Mouse (Mus musculus): ENCODE measurements around the gene Nup133.
"Not testable (repeated sequence)": the region's sequence is repeated elsewhere in the genome, so short reads cannot be mapped to it uniquely, and the experiment has no call there.

Gene Nup133

DNA sequence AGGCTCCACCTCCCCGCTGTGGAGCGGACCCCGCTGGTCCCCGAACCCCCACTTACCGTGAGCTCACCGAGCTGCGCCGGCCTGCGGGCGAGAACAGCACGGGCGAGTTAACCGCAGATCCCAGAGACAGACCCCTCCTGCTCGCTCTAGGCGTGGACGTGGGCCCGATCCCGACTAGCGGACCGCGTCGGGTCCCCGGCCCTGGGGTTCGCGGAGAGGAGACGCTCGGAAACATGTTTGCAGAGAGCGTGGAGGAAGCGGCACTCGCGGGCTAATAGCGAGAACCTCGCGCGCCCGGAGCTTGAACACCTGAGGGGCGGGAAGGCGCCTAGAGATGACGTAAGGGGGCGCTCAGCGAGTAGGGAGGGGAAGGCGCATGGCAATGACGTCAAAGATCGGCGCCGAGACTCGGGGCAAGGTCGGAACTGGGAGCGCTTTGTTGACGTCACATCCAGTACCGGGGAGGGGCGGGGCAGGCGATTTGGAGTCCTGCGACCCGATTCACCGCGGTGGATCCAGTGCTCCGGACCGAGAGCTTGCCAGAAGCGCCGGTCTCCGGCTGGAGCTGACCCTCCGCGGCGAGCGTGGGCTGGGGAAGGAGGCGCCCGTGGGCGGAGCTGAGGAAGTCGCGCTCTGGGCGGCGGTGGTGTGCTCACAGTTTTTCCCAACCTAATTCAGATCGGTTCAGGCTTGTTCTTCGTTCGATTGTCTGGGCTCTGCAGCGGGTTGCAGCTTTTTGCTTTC lies at the start of gene Nup133:
Gene Nup133, minus strand, starts transcription at position 324 of the 744 bp plus-strand sequence.
- DNase-seq (ENCODE audit: low spot score in 2 of 2), result peak; percentile 99 to 100

DNA sequence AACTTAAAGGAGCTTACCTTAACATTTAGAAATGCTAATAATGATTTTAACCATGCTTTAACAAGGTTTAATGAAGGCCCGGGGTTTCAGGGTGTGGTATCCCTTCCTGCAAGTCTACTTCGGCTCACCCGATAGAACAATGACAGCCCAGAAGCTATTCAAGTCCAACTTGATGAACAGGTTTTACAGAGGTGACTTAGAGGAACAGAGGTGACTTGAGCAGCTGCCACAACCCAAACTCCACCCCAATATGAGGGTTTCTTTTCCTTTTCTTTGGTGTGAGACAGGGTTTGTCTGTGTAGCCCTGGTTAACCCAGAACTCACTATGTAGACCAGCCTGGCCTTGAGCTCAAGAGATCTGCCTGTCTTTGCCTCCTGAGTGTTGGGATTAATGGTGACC lies 44.9 kb upstream of the Nup133 start:
- DNase-seq (ENCODE audit: low spot score in 2 of 2), result no peak

DNA sequence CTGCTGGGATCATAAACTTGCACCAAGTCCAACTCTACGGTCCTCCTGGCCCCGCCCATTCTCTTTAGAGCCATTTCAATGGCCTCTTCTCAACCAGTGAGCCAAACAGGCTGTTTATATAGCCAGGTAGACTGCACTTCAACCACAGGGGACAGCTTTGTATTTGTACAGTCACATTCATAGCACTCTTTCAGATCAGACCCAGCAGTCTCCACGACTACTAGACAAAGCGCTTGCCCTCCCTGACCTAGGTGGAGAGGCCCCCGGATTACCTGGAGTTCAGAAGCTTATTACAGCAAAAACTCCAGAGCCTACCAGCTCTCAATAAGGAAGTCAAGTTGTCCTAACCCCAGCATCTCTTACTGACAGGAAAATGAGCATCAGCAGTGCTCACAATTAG lies 44.5 kb upstream of the Nup133 start:
- DNase-seq (ENCODE audit: low spot score in 2 of 2), result no peak

DNA sequence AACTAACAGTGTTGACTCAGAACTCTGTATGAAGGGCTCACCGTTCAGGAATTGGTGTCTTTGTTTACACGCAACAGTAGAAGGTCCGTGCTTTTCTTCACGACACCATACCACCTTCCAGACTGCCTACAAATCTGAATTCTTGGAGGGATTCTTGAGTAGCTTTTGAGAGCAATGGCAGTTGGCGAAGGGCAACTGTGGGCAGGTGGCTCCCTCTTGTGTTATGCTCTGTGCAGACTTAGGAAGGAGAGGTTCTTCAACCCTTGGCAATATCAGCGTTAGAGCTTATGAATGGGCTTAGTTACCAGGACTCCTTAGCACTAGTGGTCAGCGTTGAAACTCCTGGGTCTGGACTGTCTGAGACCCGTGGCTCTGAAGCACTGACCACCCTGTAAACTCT lies 43.5 kb upstream of the Nup133 start:
- no peak for DNase-seq (ENCODE audit: low spot score in 2 of 2)

DNA sequence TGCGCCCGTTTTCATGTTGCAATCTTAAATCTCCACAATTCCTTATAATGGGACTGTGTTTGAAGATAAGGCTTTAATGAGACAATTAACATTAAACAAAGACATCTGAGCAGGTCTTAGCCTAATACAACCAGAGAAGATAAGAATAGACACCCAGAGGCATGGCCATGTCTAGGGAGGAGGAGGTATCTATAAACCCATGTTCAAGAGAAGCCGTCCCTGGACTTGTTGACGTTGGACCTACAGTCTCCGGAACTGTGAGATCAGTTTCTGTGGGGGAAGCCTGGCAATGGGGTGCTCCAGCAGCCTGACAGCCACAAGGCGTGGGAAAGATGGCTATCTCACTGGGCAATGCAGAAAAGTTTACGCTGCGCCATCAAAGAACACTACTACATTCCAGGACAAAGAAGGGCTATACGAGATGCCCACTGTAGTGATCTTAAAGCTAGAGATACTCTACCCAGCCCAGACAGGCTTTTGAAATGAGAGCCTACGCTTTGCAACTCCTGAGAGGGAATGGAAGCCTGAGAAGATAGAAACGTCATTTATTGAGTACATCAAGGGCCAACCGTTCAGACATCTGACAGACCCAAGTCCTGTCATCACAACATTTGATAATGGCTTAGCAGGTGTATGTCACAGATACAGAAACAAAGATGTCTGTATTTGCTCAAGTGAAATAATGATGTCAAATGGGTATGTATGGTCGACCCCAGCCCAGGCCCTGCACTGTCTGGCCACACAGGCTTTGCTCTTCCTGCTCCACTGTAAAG lies 41.4 kb upstream of the Nup133 start:
- DNase-seq (ENCODE audit: low spot score in 2 of 2), result no peak

DNA sequence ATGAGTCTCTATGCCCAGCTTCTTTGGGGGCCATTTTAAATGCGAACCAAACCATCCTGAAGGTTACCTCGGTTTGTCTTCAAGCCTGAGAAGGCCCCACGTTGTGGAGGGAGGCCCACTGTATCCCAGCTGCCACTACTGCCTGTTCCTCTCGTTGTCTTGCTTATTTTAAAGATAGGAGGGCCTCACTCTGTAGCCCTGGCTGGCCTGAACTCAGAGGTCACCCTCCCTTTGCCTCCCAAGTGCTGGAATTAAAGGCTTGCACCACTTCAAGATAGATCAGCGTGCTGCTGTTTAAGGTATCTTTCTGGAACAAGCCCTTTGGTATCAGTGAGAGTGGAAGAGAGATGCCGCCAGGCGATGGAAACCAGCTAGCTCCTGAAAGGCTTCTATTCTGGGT lies 40.1 kb upstream of the Nup133 start:
- DNase-seq (ENCODE audit: low spot score in 2 of 2), result no peak

DNA sequence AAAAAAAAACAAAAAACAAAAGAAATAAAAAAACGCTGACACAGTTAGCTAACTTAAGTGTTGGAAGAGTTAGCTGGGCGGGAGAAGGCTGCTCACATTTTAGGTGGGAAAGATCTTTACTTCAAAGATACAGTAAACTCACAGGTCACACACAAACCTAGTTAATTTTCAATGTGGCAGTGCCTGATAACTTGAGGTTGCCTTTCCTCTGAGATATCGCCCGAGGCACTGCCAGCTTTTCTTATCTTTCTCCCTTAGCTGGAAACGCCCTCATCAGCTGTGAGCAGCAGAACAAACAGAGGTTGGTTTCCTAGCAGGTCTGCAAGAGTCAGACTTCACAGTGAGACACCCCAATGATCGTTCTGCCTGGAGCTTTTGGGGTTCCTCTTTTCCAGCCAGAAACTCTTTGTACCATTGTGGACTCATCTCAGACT lies 39.6 kb upstream of the Nup133 start:
- DNase-seq (ENCODE audit: low spot score in 2 of 2), result no peak

DNA sequence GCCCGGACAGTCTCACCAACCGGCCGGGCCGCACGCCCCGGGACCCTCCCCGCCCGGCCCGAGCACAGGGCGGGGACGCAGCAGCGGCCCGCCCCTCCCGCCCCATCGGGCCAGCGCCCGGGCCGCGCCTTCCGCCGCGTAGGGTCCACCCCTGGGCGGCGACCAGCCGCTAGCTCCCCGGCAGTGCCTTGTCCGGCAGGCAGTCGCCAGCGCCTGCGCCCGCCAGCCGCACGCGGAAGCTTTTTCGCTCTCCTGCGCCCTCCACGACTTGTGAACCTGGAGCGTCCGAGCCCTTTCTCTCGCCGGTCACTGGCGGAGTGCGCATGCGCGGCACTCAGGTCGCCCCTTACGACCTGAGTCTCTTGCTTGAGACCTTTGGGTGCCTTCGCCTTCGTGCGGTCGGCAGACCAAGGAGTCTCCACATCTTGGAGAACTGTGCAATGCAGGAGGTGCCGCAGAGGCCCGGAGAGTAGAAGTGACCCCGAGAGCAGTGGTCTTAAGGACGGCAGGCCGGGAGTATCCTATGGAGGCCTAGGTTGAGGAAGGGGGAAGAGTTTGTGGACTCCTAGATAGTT lies 33.8 kb upstream of the Nup133 start, which contains the start of gene Abcb10:
Gene Abcb10, minus strand, starts transcription at position 297 of the 575 bp plus-strand sequence.
- DNase-seq (ENCODE audit: low spot score in 2 of 2), result peak; percentile 68 to 78

DNA sequence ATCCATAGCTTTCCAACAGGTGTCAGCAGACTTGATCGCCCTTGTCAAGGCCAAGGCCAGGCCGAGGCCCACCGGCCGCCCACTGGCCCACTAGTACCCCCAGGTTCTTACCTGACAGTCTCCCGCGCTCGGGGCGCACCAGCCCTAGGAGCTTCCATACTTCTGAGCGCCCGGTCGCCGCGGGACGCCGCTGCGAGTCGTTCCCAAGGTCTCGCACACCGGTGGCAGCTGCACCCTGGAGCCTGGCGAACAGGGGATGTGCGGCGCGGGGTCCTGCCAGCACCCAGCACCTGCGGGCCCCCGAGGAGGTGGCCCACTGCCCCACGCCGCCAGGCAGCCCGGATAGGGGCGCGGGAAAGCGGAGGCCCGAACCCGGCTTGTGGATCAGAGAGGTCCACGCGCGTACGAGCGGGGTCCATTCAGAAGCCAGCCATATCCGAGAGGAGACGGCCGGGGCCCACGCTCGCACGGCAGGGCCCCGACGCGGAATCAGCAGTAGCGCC lies 33.3 kb upstream of the Nup133 start:
- DNase-seq (ENCODE audit: low spot score in 2 of 2), result peak in 1 of 2 experiments; percentile 35

DNA sequence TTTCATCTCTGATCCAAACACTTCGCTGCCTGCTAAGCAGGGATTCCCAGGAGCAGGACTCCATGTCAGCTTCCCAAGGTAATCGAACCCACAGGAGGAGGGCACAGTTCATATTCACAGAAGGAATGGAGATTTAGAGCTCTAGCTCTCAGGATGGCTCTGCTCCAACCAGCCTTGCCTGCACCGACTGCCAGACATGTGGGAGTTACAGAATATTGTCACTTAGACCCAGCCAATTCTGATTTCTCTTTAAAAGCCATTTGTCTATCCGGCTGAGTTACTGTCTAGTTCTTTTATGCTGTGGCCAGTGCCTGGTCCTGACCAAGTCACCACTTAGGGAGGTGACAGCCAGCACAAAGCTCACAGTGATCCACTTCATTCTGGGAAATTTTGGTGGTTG lies 32.6 kb upstream of the Nup133 start:
- DNase-seq (ENCODE audit: low spot score in 2 of 2), result peak; percentile 50 to 61

DNA sequence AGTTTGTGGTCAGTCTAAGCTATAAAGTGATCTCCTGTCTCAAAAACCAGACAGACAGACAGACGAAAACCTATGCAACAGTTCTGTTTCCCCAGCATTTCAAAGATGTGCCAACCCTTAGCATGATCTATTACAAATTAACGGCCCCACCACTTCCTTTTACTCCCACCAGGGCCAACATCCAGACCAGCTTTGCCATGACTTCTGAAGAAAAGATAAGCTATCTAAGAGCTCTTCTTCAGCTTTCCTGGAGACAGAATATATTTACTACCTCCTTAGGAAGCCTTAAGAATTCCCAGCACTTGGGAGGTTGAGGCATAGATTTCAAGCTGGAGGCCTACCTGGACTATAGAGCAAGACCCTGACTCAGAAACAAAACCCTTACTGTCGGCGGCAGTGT lies 31.2 kb upstream of the Nup133 start:
- DNase-seq (ENCODE audit: low spot score in 2 of 2), result no peak

DNA sequence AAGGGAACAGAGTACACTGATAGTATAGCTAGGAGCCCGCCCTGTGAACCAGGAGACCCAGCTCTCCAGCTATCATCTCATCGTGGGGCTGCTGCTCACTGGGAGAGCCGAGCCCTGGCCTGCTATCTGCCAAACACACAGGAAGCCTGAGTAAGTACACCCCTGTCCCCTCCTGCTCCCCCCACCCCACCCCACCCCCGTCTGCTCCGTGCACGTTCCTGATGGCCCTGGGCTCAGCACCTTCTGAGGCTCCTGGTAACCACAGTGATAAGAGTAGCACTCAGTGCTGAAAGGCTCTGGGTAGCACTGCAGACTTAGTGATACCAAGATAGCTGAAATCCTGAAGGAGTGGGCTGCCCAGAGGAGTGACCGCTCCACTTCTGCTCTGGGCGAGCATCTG lies 29.9 kb upstream of the Nup133 start:
- no peak for DNase-seq (ENCODE audit: low spot score in 2 of 2)

DNA sequence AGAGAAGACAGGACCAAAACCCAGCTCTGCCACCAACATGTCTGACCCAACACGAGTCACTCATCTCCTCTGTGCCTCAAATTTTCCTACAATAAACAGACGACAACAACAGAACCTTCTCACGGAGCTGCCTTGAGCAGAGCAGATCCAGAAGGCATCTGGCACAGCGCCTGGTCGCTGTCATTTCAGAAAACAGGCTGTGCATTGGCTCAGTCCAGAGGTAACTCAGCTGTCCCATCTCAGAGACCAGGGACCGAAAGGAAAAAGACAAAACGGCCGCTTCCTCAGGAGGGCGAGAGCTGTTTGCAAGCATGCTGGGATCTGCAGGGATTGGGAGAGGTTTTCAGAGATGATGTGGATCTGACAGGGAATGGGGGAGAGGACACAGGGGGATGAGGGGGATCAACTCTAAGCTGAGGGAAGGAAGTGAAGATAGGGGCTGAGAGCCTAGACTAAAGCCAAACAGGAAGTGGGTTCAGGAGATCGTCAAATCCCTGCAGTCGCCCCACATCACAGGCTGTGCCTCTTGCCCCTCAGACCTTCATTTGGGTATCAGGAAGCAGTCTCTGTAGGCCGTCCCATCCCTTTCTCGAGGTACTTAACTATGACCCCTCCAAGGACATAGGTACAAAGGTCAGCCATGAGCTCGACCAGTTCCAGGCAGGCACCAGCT lies 29.2 kb upstream of the Nup133 start:
- no peak for DNase-seq (ENCODE audit: low spot score in 2 of 2)

DNA sequence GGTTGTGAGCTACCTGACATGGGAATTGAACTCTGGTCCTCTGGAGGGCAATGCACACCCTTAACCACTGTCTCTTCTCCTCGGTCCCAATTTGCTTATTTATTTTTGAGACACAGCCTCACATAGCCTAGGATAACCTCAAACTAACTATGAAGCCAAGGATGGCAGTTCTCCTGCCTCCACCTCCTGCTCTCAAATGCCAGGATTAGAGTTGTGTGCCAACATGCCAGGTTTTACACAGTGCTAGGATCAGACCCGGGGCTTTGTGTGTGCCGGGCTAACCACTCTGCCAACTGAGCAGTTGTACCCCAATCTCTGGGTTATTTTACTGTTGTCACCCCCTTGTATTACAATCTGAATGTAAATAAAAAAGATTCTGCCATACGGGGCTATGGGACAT lies 28.4 kb upstream of the Nup133 start:
- no peak for DNase-seq (ENCODE audit: low spot score in 2 of 2)

DNA sequence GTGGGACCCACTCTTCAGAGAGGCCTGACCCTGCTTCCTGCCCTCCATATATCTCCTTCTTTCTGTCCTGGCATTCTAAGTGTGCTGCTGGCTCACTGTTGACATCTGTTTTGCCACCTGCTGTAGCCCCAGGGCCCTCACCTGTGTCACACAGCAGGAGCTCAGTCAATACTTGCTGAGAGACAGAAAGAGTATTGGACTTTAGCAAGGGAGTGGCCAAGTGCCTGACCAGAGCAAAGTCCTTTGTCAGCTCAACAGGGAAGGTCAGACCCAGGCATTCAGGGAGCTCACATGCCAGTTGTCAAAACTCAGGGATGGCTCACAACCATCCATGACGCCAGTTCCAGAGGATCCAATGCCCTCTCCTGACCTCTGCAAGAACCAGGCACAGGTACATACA lies 24.4 kb upstream of the Nup133 start:
- DNase-seq (ENCODE audit: low spot score in 2 of 2), result no peak

DNA sequence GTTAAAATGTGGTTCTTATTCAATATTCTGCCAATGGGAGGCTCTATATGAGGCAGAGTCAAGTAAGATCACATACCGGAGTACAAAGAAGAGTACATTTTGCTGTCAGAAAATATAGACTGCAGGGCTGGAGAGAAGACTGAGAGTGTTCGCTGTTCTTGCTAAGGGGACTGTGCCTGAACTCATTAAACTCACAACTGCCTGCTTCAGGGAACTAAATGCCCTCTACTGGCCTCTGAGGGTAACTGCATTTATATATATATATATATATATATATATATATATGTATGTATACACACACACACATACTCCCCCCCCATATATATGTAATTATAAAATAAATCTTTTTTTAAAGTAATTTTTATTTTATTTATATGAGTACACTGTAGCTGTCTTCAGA lies 17.8 kb upstream of the Nup133 start:
- DNase-seq (ENCODE audit: low spot score in 2 of 2), result no peak

DNA sequence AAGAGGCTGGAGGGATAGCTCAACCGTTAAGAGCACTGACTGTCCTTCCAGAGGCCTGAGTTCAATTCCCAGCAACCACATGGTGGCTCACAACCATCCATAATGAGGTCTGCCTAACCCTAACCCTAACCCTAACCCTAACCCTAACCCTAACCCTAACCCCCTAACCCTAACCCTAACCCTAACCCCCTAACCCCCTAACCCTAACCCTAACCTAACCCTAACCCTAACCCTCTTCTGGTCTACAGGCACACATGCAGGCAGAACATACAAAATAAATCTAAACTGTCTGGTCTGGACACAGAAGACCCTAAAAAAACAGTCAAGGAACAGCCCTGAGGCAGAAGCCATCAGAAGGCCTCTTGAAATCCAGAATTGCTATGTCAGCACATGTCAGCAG lies 12.3 kb upstream of the Nup133 start:
- DNase-seq (ENCODE audit: low spot score in 2 of 2), result no peak

DNA sequence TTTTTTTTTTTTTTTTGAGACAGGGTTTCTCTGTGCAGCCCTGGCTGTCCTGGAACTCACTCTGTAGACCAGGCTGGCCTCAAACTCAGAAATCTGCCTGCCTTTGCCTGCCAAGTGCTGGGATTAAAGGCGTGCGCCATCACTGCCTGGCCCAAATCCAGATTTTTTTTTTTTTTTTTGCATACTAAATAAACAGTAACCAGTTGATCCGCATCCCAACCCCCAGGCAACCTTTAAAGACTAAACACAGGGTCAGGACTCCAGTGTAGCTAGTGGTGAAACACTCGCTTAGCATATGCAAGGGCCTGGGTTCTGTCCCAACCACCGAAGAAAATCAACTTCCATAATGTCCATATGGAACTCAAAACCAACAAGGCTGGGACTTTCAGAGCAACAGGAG lies 11.5 kb upstream of the Nup133 start:
- DNase-seq (ENCODE audit: low spot score in 2 of 2), result not testable (repeated sequence)

DNA sequence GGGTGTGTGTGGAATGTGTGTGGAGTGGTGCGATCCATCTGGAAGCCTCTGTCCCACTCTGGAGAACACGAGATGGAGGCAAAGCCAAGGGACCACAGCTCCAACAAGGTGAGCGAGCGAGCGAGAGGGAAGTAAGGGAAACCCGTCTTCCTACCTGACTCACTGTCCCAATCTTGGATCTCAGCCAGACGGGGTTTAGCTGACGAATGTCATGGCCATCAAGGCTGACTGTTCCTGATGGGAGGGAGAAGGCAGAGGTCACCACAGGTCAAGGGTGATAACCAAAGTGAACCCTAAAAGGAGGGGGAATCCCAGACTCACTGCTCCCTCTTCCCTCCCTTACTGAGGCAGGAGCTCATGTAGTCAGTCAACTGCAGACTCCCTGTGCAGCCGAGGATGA lies 11.0 kb upstream of the Nup133 start:
- DNase-seq (ENCODE audit: low spot score in 2 of 2), result no peak

DNA sequence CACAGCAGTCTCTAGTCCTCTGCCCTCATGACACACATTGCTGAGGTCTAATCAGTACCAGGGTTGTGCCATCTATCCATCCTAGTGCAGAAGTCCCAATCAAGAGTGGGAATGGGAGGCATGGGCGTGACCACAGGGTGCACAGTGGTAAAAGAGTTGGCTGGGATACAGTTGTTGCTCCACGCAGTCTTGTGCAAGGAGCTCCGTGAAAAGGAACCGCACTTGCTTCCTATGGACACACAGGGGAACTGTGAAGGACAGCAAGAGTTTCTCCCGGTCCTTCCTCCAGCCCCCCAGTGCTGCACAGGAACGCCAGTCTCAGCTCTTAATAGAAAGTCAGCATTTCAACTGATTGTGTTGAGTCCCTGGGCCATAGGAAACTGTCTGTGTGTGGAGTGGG lies 10.4 kb upstream of the Nup133 start:
- no peak for DNase-seq (ENCODE audit: low spot score in 2 of 2)

DNA sequence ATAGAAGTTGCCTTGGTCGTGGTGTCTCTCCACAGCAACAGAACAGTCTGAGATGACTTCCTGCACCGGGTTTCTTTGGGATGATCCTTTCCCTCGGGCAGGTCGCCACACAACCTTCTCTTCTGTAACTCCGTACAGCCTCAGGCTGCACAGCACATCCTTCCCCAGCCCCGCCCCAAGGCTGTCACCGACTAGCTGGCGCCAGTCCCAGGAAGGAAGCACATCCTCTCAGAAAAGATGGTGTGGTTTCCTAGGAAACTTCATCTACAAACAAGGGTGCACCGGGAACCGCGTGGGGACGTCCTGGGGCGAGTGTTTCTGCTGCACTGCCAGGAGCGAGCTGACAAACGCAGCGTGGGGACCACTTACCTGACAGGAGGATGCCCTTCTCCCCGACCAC lies 9.1 kb upstream of the Nup133 start:
- peak; percentile 31 to 57 for DNase-seq (ENCODE audit: low spot score in 2 of 2)

DNA sequence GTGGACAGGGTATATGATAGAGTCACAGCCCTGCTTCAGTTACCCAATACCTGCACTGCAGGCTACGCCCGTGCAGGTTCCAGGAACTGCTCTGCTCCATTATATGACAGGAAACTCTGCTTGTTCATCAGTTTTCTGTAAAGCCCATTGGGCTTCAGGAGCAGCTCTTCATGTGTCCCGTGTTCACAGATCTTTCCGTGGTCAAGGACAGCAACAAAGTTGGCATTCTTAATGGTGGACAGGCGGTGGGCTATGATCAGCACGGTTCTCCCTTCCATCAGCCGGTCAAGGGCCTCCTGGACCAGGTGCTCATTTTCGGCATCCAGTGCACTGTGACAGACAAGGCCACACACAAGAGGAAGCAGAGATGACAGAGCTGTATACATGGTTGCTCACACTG lies 5.2 kb upstream of the Nup133 start:
- no peak for DNase-seq (ENCODE audit: low spot score in 2 of 2)
